Mouse (Mus musculus): Measurements from ENCODE around the gene Slc1a3. TPM values are rescaled to one million over a fixed set of nuclear protein-coding genes. Genes with fewer than 3 reads are reported as not detected.
"Not testable (repeated sequence)": the region's sequence is repeated elsewhere in the genome, so short reads cannot be mapped to it uniquely, and the experiment has no call there.

Slc1a3 gene
- polyA plus RNA-seq, 2 experiments from 2014 or later = 0.24 TPM; not detected in 1

DNA sequence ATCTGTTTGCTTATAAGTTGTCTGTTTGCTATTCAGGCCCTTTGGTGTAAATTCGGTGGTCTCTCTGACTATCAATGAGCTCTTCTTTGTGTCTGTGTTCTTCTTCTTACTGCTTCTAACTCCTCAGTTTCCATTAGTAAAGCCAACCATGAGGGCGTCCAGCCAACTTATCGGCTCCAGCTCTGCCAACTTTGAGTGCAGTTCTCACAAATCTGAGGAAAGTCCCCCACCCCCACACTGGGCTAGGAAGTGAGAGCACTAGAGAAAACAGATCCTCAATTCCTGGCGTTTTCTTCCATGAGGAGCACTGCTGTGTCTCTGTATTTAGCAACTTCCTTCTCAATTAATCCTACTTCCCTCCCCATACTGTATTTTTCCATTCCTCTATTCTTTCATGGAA, 4.4 kb downstream of the Slc1a3 start:
- ATAC-seq = no peak

DNA sequence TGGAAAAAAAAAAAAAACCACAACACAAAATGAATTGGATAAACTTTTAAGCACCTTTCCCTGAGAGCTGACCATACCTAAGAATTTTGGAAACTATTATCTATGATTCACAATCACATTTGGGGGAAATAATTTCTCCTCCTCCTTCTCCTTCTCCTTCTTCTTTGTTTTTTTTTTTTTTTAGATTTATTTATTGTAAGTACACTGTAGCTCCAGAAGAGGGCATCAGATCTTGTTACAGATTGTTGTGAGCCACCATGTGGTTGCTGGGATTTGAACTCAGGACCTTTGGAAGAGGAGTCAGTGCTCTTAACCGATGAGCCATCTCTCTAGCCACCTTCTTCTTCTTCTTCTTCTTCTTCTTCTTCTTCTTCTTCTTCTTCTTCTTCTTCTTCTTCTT, 5.0 kb downstream of the Slc1a3 start:
- ATAC-seq = not testable (repeated sequence)

DNA sequence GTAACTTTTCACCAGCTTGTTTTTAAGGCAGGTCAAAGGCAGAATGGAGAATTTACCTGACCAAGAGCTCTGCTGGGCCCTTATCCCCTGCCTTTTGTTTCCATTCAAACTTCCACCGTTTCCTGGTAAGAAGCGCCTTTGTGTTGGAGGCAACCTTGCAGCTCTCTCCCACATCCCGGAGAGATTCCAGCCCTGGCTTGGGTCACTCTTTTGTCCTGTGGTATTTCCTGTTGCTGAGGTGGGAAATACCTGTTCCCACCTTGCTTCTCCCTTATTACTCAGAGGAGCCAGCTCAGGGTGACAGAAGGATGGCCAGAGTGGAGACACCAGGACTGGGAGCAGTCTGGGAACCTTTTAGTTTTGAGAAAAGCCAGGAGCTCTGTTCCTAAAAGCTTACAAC, 12.6 kb downstream of the Slc1a3 start:
- ATAC-seq = no peak

DNA sequence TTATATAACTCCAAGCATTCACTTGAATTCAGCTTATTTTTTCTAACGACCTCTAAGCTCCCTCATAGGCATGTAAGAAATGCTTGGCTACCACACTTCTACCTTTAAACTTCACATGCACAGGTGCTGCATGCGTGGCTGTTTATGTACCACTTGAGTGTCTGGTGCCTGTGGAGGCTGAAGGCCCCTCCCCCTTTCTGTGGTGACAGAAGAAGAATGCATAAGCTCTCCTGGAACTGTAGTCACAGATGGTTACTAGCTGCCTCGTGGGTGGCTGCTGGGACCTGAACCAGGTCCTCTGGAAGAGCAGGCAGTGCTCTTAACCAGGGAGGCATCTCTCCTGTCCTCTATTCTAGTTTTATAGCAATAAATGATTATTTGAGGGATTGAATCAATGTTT, 13.1 kb downstream of the Slc1a3 start:
- ATAC-seq = no peak

DNA sequence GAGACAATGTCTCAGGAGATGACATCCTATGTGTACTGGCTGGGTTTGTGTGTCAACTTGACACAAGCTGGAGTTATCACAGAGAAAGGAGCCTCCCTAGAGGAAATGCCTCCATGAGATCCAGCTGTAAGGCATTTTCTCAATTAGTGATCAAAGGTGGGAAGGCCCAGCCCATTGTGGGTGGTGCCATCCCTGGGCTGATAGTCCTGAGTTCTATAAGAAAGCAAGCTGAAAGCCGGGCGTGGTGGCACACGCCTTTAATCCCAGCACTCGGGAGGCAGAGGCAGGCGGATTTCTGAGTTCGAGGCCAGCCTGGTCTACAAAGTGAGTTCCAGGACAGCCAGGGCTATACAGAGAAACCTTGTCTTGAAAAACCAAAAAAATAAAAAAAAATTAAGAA, 20.4 kb downstream of the Slc1a3 start:
- not testable (repeated sequence) for ATAC-seq

DNA sequence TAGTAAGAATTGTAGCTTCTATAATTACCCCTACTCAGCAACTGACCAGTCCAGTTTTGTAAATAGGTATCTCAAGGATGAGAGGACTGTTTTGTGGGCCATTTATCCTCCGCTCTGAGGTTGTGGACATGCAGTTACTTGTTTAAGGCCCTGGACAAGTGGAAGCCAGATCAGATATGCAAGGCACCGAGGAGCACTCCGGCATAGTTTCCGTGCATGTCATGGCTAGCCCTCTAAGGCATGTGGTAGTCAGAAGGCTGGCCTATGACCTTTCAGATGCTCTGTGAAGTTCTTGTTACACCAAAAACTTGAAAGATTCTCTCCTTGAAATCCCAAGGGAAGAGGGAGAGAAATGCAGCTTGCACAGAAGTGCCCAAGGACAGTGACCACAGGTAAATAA, 23.7 kb downstream of the Slc1a3 start:
- no peak for ATAC-seq

DNA sequence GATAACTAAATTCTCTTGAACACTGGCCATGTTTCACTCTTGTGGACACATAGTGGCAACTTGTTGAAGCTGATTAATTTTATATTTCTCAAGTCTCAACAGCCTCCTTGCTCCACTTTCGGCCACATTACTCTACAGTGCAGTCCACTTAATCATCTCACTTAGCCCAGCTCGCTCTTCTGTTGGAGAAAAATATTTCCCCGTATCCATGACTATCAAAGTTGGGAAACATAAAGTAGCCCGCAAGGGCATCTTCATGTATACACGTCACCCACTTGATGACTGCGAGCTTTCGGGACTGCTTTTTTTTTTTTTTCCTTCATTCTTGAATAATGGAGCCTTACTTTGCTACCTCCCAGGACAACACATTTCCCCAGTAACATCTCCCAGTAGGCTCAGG, 25.1 kb downstream of the Slc1a3 start:
- no peak for ATAC-seq

DNA sequence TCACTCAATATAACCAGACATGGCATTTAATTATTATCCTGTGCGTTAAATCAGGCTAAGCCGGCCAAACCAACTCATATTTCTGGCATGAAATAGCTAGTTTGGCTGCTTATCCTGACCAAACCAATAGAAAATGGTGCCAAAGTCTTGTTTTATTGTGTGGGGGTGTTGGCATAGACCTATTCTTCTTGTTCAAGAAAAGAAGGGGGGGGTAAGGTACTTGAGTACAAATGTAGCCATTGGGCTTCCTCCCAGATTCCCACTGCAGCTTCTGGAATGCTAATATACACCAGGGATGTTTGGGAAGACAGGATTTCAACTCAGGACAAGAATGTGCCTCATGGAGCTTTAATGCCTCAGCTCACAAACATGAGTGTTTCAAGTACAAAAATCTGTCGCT, 26.3 kb downstream of the Slc1a3 start:
- no peak for ATAC-seq

DNA sequence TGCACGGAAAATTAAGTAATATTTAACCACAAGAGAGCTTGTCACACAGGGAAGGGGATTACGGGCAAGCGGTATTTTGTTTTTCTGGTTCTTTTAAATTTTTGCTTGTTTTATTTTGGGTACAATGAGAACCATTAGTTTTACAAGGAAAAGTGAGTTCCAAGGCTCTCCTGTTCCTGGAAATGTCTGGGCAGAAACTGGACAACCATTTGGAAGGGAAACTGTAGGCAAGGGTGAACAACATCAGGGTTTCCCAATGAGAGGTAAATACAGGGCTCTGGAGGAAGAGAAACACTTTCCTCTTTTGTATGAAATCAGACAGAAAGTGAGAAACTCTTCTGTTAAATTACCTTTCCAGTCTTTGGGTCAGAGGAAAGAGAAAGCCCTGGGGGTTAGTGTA, 27.7 kb downstream of the Slc1a3 start:
- no peak for ATAC-seq

DNA sequence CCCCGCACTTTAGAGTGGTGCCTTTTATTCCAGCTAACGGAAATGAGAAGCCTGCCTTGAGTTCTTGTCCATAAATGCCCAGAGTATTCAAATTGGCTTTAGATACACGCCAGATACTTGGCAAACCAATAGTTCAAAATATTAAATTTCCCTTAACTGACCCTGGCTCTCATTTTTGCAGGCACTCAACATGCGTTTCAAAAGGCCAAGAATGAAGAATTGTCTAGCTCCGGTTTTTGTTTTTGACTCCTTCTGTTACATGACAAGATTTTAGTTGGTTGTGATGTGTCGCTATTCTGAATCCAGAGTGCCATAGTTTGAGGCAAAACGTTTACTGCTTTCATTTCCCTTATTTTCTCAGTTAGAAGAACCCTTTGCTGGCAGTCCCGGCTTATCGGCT, 28.1 kb downstream of the Slc1a3 start:
- ATAC-seq = no peak

DNA sequence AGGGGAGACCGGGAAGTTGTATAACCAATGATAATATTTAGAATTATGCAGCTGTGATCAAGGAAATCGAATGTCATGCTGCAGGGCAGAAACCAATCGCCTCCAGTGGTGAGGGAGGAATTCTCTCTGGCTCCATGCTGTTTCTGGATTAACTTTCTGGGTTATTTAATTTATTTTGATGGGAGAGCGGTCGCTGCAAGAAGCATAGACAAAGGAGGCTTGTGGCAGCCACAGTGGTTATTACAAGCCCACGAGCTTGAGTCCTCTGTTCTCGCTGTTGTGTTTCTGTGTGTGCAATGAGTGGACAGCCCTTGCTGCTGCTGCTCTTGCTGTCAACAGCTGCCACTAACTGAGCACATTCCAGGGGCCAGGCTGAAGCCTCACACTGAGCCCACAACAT, 28.6 kb downstream of the Slc1a3 start:
- no peak for ATAC-seq

DNA sequence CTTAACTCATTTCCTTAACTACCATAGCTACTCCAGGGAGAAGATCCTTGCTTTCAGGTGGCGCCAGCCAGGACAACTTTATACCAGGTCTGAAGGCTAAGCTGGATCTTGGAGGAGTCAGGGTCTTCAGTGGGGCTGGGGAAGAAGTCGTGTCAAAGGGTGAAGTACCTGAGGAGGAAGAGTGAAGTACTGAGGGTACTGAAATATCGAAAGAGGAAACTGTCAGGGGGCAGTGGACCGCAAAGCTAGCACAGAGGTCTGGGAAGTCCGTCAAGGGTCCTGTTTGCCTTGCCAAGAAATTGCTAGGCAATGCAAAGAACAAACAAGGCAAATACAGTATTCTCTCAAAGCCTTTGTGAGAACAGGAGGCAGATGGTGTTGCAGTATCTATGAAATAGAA, 29.6 kb downstream of the Slc1a3 start:
- no peak for ATAC-seq

DNA sequence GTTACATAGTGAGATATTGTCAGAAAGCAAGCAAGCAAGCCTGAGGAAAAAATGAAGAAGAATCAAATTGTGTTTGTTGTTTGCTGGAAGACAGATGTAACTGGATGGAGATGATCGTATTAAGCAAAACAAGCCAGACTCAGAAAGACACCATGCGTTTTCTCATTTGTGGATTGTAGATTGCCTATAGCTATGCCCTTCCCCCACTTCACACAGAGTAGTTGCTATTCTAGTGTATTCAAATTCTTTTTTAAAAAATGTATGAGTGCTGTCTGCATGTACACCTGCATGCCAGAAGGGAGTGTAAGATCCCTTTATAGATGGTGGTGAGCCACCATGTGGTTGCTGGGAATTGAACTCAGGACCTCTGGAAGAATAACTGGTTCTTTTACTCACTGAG, 33.6 kb downstream of the Slc1a3 start:
- ATAC-seq = no peak

DNA sequence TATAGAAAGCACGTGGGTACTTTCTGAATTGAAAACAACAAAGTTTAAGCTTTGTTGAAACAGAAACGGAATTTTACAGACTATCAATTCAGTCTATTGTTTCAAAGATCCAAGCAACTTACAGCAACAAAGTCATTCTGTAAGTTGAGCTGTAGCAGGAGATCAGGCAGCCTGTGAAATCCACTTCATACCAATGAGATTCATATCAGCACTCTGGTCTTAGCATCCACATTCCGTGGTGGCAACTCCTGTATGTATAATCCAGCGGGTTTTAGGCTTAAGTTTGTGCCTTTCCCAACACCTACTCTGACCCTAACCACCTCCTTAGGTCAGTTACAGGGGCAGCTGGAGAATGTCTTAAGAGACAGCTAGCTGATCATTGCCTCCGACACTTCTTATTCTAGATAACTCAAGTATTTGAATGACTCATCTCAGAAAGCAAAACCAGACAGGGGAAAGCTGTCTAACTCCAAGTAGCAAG, 34.3 kb downstream of the Slc1a3 start:
- ATAC-seq = no peak

DNA sequence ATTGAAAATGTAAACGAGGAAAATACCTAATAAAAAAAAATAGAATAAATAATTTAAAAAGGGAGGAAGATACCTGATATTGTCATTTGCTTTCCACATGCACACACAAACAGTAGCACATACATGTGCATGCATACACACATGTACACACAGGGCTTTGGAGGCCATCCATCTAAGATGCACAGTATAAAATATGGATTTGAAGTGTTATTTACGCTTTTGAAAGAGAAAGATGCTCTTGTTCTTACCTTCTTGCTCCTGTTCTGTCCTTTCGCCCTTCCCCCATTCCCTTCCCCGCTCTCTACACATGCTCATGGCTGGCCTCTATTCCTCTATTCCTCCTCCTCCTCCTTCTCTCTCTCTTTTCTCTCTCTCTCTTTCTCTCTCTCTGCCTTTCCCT, 34.9 kb downstream of the Slc1a3 start:
- no peak for ATAC-seq

DNA sequence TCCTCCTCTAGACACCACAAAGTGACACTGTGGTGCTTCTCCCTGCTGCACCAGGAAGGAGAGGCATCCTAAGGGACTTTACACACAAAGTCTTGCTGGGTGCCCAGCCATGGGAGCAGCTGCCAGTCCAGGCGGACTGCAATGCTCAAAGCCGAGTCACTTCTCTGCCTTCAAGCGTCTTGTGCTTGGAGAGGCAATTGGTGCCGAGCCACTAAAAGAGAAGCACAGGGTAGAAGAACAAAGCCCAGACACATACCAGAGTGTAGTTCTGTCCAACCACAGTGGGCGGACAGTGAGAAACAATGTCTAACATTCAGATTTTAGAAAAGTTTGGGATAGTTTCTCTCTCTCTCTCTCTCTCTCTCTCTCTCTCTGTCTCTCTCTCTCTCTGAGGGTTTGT, 38.0 kb downstream of the Slc1a3 start:
- no peak for ATAC-seq

DNA sequence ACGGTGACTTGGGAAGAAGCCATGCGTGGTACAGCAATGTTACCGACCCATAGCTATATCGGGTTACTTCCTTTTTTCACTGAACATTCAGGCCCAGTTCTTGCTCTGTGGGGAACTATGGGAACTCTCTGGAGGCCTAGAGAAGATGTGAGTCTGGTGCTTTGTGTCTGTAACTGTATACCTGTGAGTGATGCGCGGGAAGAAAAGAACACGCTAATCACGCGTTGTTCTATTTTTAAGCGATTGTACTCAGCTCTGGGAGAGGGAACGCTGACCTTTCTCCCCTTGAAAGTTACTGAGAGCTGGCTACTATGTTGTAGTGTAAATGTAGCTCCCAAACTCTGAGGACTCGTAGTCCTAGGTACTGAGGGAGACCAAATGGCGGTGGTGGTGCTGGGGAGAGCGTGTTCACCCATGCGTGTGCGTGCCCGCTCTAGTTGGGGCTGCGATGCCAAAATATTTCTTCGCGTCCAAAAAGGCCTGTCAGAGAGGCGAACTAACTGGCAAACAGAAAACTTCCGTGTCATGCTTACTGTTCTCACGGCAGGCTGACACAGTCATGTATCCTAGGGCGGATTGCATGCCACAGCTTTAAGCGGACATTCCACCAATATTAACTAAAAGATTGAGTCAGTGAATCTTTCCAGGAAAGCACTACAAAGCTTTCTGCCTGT, 42.6 kb downstream of the Slc1a3 start:
- ATAC-seq = no peak

DNA sequence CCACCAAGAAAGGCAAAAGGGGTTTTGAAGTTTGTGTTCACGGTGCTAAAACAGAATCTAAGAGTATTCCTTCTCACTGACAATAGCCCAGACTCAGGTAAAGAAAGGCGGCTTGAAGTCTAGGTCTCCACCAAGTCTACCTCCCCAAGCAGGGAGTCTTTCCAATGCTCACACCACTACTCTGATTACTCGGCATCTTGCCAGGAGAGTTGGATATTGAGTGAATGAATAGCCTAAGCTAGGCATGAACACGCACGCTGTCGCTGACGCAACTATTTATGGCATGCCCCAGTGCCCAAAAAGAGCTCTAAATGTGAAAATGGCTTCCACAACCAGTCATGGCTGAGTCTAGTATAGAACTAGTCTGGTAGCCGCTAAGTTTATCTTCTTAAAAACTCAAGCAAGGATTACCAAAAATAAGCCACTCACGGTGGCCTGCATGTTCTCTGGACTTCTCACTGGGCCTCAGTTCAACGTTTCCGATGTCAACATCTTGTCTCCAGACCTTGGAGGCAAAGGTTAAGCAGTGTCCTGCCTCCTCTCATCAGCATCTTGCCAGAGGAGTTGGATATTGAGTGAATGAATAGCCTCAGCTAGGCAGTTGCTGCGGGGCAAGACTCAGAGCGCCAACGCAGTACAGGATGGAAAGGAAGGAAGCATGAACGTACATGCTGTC, 44.8 kb downstream of the Slc1a3 start:
- ATAC-seq = no peak

DNA sequence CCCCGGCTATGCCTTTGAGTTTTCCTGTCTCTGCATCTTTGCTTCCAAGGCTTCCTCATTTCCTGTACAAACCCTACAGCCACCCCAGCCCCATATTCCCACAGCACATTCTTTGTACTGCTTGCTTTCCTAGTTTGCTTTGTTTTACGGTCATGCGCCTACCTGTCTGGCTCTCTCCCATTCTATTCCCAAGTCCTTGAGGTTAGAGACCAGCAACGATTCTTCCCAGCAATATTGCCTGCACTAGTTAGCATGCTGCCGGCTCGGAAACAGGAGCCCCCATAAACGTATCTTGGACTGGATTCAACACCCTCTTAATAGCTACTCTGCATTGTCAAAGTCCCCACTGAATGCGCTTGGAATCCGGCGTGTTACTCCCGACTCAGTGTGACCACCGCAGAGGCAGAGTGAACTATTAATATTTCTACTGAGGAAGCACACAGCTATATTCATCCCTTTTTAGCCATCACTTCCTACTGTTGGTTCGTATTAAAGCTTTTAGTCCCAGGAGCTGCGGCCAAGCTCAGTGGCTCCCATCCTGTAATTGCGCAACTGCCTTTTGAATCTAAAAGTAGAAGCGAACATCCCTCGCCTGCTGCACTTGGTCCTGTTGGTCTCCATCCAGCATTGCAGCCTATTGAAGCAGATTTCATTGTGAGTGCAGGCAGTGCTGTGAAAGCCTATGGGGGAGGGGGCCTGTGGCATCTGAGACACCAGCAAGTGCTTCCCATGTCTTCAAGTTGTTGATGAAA, 47.0 kb downstream of the Slc1a3 start:
- ATAC-seq = no peak

DNA sequence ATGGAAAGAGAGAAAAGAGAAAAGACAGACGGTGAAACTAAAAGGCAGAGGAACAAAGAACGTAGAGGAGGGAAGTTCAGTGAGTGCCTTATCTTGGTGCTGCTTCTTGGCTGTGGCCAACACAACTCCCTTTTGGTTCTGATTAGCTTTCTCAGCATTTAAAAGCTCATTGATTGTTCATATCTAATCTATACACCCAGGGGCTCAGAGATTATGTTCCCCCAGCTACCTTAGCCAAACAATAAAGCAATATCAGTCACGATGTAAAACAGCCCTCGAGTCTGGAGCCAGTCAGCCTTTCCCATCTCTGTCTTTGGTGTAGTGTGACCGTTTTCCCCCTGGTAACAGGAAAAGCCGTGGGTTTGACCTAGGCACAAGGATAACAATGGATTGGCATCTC, 48.7 kb downstream of the Slc1a3 start:
- no peak for ATAC-seq

DNA sequence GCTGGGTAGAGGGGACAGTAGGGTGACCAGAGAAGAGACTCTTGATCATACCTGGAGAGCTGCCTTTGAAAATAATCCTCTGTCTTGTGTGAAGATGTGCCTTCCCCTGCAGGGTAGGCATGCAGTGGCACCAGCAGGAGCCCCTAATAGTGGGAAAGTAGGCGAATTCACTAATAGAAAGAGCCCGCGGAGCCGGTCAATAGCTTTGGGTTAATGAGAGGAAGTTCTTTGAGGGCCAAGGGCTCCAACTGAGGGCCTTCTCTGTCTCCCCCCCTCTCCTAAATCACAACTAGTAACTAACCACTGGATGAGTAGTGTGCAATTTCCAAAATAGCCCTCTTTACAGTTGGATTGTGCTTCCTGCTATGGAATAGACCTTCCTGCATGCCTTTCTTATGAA, 50.6 kb downstream of the Slc1a3 start:
- no peak for ATAC-seq

DNA sequence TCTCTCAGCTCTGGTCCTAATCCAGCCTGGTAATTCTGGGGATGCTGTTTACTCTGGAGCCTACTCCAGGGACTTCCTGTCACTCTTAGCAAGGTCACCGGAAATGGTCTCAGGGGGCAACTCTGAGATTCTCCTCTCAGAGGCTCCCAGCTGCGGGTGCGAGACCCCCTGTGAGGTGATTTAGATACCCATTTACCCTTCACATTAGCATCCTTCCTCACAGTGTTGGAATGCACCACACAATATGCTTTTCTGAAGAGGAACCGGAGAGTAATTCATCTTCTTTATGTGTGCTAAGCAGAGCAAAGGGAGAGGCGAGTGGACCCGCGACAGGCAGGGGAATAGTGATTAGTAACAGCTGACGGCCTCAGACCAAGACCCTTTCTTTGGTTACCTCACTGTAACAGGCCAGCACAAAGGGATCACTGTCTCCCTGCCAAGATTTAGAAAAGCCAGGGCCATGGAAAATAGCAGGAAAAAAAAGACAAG, 51.0 kb downstream of the Slc1a3 start:
- ATAC-seq = no peak

DNA sequence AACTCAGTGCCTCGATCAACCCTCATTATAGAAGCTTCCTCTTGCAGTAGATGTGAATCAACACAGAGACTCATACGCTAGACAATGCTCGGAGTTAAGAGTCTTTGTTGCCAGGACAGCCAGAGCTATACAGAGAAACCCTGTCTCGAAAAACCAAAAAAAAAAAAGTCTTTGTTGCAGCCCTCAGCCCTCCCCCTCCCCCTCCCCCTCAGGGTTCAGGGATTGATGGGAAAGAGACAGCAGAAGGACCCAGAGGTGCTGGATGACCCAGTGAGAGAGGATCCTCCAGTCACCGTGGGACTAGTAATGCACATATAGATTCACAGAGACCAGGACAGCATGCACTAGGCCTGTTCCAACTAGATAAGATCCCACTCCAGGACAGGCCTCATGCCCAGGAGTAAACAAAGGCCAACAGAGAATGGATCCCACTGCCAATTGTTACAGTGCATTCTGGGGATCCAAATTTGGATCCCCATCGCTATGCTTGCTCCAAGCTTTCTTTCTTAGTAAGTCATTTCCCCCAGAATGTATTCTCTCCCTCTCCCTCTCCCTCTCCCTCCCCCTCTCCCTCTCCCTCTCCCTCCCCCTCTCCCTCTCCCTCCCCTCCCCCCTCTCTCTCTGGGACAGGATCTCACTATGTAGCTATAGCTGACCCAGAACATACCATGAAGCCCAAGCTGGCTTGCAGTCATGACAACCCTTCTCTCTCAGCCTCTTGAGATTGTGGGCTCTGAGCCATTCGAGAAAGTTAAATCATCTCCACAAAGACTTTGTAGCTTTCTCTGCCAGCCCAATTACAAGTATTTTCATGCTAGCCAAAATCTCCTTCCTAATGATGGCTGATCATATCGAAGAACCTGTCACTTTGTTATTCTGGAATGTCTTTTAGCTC, 52.2 kb downstream of the Slc1a3 start:
- no peak for ATAC-seq
